Mouse (Mus musculus) ES-E14 (cell line): ENCODE data around the gene Trim7. TPM values are rescaled to one million over a fixed set of nuclear protein-coding genes. Genes with fewer than 3 reads are reported as not detected.
A peak's percentile ranks its signal among the peaks of the same experiment; 100 is the strongest.

ENCODE experiments used
- DNase-seq: peaks from one replicate; pipeline ENCODE4 v3.0.0-alpha.2; 2013; ENCODE audit warnings: low read depth, low spot score
- H3K27ac ChIP-seq: 2 replicates; pipeline ENCODE4 v1.5.1; 2012; ENCODE audit warnings: low read depth, mild to moderate bottlenecking, low read length, moderate library complexity, mixed read lengths; ENCODE audit not compliant: poor library complexity, insufficient read depth, severe bottlenecking
- H3K36me3 ChIP-seq: 2 replicates; pipeline ENCODE4 v1.6.1; 2012; ENCODE audit warnings: mild to moderate bottlenecking, low read length, moderate library complexity, mixed read lengths; ENCODE audit not compliant: control insufficient read depth, poor library complexity, insufficient read depth, severe bottlenecking
- H3K4me1 ChIP-seq, 2 experiments: fragments of 150-350 bp in 1 of 2; sonication (generic) in 1 of 2; 2 replicates each; pipeline ENCODE4 v1.6.1; 2012; ENCODE audit warnings: low read length in 2 of 2, mild to moderate bottlenecking in 1 of 2, mixed read lengths in 1 of 2; ENCODE audit not compliant: control insufficient read depth in 2 of 2, insufficient read depth in 2 of 2, poor library complexity in 1 of 2
- H3K4me3 ChIP-seq, 2 experiments: fragments of 150-350 bp in 1 of 2; sonication (generic) in 1 of 2; 2 replicates each; pipeline ENCODE4 v1.5.1; 2012; ENCODE audit warnings: low read length in 2 of 2, low read depth in 1 of 2, mild to moderate bottlenecking in 1 of 2, mixed read lengths in 1 of 2; ENCODE audit not compliant: insufficient read depth in 1 of 2, poor library complexity in 1 of 2, severe bottlenecking in 1 of 2
- H3K9ac ChIP-seq: 2 replicates; pipeline ENCODE4 v1.6.1; 2012; ENCODE audit warnings: low read depth, mild to moderate bottlenecking, low read length, mixed read lengths; ENCODE audit not compliant: poor library complexity, insufficient read depth, severe bottlenecking
- H3K9me3 ChIP-seq: fragments of 150-350 bp; sonication (generic); 2 replicates; pipeline ENCODE4 v1.6.1; 2012; ENCODE audit warnings: low read depth, mild to moderate bottlenecking, low read length; ENCODE audit not compliant: control insufficient read depth, insufficient read depth
- CHD2 ChIP-seq: IDR thresholded peaks from 2 replicates; pipeline ENCODE4 v1.6.1; 2014; ENCODE audit warnings: mild to moderate bottlenecking, low read depth, low read length, inconsistent platforms
- HCFC1 ChIP-seq: IDR thresholded peaks from 2 replicates; pipeline ENCODE4 v1.6.1; 2012; ENCODE audit warnings: low read length, inconsistent platforms, borderline replicate concordance; ENCODE audit not compliant: insufficient read depth
- MAFK ChIP-seq: IDR thresholded peaks from 2 replicates; pipeline ENCODE4 v1.6.1; 2014; ENCODE audit warnings: mild to moderate bottlenecking, low read depth, low read length, inconsistent platforms; ENCODE audit not compliant: insufficient read depth
- ZC3H11A ChIP-seq: IDR thresholded peaks from 2 replicates; pipeline ENCODE4 v1.6.1; 2012; ENCODE audit warnings: low read depth, mild to moderate bottlenecking, inconsistent platforms, low read length, borderline replicate concordance
- ZNF384 ChIP-seq: IDR thresholded peaks from 2 replicates; pipeline ENCODE4 v1.6.1; 2012; ENCODE audit warnings: low read depth, low read length, inconsistent platforms
- in situ Hi-C, 2 experiments: fragments of 600-800 bp; cut with MboI; formaldehyde crosslinking; loops; one replicate each; pipeline ENCODE4 v1.15.1; 2025; ENCODE audit warnings: low sequenced_read_pairs in 2 of 2, inconsistent platforms in 1 of 2; ENCODE audit not compliant: unreplicated experiment in 2 of 2
- total RNA-seq: library from RNA; depleted of rRNA; stranded (reverse); fragments of 300-350 nt; gene quantifications from 2 replicates; pipeline ENCODE4 v1.2.3, GENCODE M21; 2012

Trim7 gene
- total RNA-seq, 1 experiment: 6.1 TPM

DNA sequence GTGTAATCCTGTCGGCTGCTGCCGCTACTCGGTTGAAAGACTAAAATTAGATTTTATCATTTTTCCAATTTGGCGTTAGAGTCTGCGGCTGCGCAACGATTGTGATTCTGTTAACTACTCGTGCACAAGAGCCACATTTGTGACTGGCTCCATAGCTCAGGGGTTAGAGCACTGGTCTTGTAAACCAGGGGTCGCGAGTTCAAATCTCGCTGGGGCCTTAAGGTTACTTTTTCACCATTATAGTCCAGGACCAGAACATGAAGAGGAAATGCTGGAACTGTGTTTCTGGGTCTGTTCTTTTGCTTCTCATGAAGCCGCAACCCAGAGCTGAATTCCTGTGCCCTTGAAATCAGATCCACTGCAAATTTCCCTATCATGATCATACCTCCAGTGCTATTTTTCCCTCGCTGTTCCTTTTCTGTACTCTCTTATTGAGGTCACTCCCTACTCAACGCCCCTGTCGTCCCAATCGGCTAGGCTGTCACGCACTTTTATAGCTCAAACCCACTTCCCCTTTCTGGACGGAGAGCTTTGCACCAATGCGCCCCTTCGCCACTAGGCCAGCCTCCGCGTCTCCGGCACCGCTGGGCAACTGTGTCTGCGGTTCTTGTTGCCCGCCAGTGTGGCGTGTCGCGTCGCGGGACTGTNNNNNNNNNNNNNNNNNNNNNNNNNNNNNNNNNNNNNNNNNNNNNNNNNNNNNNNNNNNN lies 27.7 kb downstream of the Trim7 start:
- Histone ChIP-seq H3K9me3 (no peaks in the 10 kb centered on the region), H3K36me3 (no peaks in the 10 kb centered on the region), H3K4me3 (peak overlapping the region; percentile 66 to 76), H3K27ac (no peak overlapping the region), H3K9ac (peak overlapping the region; percentile 44; the same call in 1 of the 2 replicates), H3K4me1 (peaks cover 0 to 13% of the 10 kb centered on the region in 2 experiments; a peak in 1 of 4 replicates)
- DNase-seq: peak; percentile 56
- in situ Hi-C loops: loop anchor here (5.0 to 25.0 kb wide), 2 partner anchors 66 to 409 kb away; no protein-coding TSS in a partner anchor
- TF ChIP-seq MAFK: peak; percentile 95
- TF ChIP-seq HCFC1: peak; percentile 65; the same call in 1 of the 2 replicates
- no peak for TF ChIP-seq CHD2
- TF ChIP-seq ZC3H11A: no peak

- H3K36me3 ChIP-seq: no peaks in the 10 kb centered on the region
- no peaks in the 10 kb centered on the region for H3K9me3 ChIP-seq
- no peak overlapping the region for H3K9ac ChIP-seq
- H3K4me3 ChIP-seq: peak overlapping the region in 1 of 2 experiments; percentile 76; a peak in 1 of 4 replicates
- peak; percentile 62 for DNase-seq
- TF ChIP-seq CHD2 (no peak), MAFK (0 out of 2 replicates have a peak, but pooled peaks have one; percentile 15), ZC3H11A (peak; percentile 82)
- in situ Hi-C loops: loop anchor here in 1 of 2 experiments (5.0 to 25.0 kb wide), 2 partner anchors 72 to 403 kb away; no protein-coding TSS in a partner anchor
- H3K4me1 ChIP-seq: peaks cover 0 to 7% of the 10 kb centered on the region in 2 experiments; a peak in 2 of 4 replicates
- H3K27ac ChIP-seq: no peak overlapping the region
Measured at GRCm38 (mm10) chr11:48859014-48859413, 33.1 kb downstream of the Trim7 start.

DNA sequence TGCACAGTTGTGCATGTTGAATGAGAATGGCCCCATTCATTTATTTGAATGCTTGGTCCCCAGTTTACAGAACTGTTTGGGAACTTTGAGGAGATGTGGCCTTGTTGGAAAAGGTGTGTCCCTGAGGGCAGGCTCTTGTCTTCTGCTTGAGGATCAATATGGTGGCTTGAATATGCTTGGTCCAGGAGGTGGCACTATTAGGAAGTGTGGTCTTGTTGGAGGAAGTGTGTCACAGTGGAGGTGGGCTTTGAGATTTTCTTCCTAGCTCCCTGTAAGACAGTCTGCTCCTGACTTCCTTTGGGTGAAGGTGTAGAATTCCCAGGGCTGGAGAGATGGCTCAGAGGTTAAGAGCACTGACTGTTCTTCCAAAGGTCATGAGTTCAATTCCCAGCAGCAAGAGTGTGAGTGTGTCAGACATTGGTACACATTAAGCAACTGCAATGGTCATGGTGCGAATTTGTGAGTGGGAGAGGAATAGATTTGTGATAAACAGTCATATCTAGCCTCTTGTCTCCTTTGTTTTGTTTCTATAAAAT lies 36.9 kb downstream of the Trim7 start:
- Histone ChIP-seq H3K9me3 (no peaks in the 10 kb centered on the region), H3K27ac (no peak overlapping the region), H3K4me3 (no peak overlapping the region), H3K36me3 (no peaks in the 10 kb centered on the region), H3K4me1 (peaks cover 0 to 4% of the 10 kb centered on the region in 2 experiments; a peak in 2 of 4 replicates), H3K9ac (no peak overlapping the region)
- TF ChIP-seq CHD2 (no peak), HCFC1 (no peak), MAFK (no peak), ZC3H11A (no peak), ZNF384 (no peak)
- in situ Hi-C loops: loop anchor here in 1 of 2 experiments (25.0 kb wide), 1 partner anchor 399 kb away; no protein-coding TSS in a partner anchor
- no peak for DNase-seq

GRCm38 (mm10) chr11:48863808-48864207 lies 37.9 kb downstream of the Trim7 start:
- no peak overlapping the region for H3K27ac ChIP-seq
- no peaks in the 10 kb centered on the region for H3K9me3 ChIP-seq
- in situ Hi-C loops: loop anchor here in 1 of 2 experiments (25.0 kb wide), 1 partner anchor 398 kb away; no protein-coding TSS in a partner anchor
- no peak overlapping the region for H3K4me3 ChIP-seq
- TF ChIP-seq MAFK (no peak), CHD2 (no peak), ZNF384 (no peak), HCFC1 (no peak), ZC3H11A (no peak)
- no peak for DNase-seq
- H3K36me3 ChIP-seq: no peaks in the 10 kb centered on the region
- no peaks in the 10 kb centered on the region; a peak in 1 of 4 replicates for H3K4me1 ChIP-seq
- no peak overlapping the region for H3K9ac ChIP-seq
